Mouse (Mus musculus): ENCODE data around the gene Galc. TPM values are rescaled to one million over a fixed set of nuclear protein-coding genes. Genes with fewer than 3 reads are reported as not detected.

Galc gene
- polyA plus RNA-seq, 1 experiment from 2014 or later = 13.5 TPM

DNA sequence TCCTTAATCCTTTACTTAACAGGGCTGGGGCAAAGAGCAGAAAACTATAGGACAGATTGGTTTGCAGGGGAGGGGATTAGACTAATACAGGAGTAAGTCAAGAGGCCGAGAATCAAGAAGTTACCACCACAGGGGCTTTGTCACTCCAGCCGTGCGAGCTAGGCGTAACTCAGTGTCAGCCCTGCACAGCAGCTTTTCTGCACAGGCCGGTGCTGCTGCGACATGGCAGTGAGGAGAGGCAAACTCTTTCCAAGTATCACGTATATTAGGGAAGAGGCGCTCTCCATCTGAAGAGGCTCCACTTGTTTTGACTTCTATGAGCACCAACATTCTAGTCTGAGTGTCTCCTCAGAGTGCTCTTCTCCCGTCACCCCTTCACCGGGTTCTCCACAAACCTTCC is 51.2 kb downstream of the Galc start:
- WGBS = 87% methylated on average over 10 of the region's 10 CpGs
- no peak overlapping the region for H3K9ac ChIP-seq
- H3K4me2 ChIP-seq (replicated peaks) = no peak overlapping the region
- no peak overlapping the region for H3K27ac ChIP-seq
- H3K4me1 ChIP-seq = no peaks in the 10 kb centered on the region
- no peaks in the 10 kb centered on the region for H3K27me3 ChIP-seq
- H3K36me3 ChIP-seq = peaks cover 5% of the 10 kb centered on the region; the same call in 1 of the 2 replicates
- H3K9me3 ChIP-seq (replicated peaks) = no peaks in the 10 kb centered on the region
- no peak for ATAC-seq (ENCODE audit: low FRiP score)
- no peak overlapping the region for H3K4me3 ChIP-seq

DNA sequence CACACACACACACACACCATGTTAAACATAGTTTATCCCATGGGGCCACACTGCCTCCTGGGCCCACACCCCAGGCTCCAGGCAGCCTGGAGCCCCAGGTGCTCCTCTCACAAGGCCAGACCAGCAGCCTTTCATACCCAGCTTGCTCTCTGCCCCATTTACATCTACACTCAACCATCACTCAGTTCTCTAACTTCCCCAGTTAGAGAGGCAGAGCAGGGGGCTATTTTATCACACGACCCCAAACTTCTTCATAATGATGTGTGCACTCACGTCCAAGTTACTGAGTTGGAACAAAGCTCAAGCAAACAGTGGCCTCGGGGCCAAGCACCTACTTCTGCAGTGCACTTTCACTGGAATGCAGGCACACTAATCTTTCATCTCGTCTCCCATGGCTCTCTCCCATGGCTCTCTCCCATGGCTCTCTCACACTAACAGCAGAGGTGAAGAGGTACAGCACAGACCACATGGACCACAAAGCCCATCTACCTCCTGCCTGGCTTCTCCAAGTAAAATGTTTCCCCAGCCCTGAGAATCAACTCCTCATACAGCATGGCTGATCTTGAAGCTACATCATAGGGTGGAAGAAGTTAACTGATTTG is 53.7 kb downstream of the Galc start:
- Histone ChIP-seq H3K27me3 (no peaks in the 10 kb centered on the region), H3K4me2 (replicated peaks) (no peak overlapping the region), H3K9ac (no peak overlapping the region), H3K4me3 (no peak overlapping the region), H3K36me3 (peaks cover 5% of the 10 kb centered on the region; the same call in 1 of the 2 replicates), H3K9me3 (replicated peaks) (no peaks in the 10 kb centered on the region), H3K27ac (no peak overlapping the region), H3K4me1 (no peaks in the 10 kb centered on the region)
- 79% methylated on average over 4 of the region's 4 CpGs for WGBS
- ATAC-seq (ENCODE audit: low FRiP score) = no peak

DNA sequence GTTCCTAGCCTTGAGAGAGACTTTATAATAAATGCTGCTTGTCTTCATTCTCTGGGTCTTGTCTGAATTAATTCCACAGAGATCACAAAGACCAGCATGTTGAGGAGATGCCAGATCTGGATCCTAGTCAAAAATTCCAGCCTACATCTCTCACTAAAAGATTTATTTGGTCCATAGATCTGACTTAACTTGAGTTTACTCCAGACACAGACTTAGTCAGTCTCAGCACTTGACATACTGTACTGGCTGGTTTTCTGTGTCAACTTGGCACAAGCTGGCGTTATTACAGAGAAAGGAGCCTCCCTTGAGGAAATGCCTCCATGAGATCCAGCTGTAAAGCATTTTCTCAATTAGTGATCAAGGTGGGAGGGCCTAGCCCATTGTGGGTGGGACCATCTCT is 61.9 kb downstream of the Galc start:
- WGBS = 68% methylated on average over 1 of the region's 1 CpGs
- H3K27me3 ChIP-seq = no peaks in the 10 kb centered on the region; the same call in 1 of the 2 replicates
- ATAC-seq (ENCODE audit: low FRiP score) = no peak

DNA sequence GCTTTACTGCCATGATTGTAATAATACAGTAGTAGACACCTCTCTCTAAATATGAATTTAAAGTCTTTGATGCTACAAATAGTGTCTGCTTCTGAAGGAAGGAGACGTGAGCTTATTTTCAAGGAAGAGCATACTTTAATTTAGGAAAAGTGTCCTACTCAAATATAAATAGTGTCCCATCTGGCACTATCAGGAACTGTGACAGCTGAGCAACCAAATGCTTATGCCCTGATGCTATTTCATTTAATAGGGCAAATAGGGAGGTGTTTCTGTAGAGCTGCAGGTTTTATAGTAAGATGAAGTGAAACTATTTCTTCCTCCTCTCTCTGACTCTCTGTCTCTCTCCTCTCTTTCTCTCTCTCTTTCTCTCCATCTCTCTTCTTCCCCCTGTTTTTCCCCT is 69.1 kb downstream of the Galc start:
- Histone ChIP-seq H3K27ac (no peak overlapping the region), H3K4me2 (replicated peaks) (no peak overlapping the region), H3K4me1 (no peaks in the 10 kb centered on the region), H3K9ac (no peak overlapping the region), H3K4me3 (no peak overlapping the region), H3K9me3 (replicated peaks) (no peaks in the 10 kb centered on the region), H3K27me3 (no peaks in the 10 kb centered on the region; the same call in 1 of the 2 replicates), H3K36me3 (no peaks in the 10 kb centered on the region)
- no peak for ATAC-seq (ENCODE audit: low FRiP score)
- 88% methylated on average over 1 of the region's 1 CpGs for WGBS

More for the DNA sequence above, 61.9 kb downstream of the Galc start:
- Histone ChIP-seq H3K4me2 (replicated peaks) (no peak overlapping the region), H3K9ac (no peak overlapping the region), H3K27ac (no peak overlapping the region), H3K36me3 (no peaks in the 10 kb centered on the region; the same call in 1 of the 2 replicates), H3K9me3 (replicated peaks) (no peaks in the 10 kb centered on the region), H3K4me3 (no peak overlapping the region), H3K4me1 (no peaks in the 10 kb centered on the region)

DNA sequence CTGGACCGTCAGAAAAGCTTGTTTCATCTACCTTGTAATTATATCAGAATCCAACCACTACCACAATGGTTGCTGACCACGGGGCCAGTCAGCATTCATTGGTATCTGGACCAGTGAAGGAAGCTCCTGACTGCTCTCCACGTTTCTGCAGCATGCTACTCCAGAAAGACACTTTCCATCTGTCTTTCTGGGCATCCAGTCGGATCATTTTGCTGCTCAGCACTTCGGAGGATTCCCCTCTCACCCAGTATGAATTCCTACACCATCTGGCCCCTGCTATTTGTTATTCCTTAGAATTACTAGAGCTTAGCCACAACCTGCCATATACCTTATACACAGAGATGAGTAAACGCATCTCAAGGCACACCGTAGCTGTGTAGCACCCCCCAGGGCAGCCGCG is 70.2 kb downstream of the Galc start:
- H3K9me3 ChIP-seq (replicated peaks) = no peaks in the 10 kb centered on the region
- no peak overlapping the region for H3K4me3 ChIP-seq
- H3K4me2 ChIP-seq (replicated peaks) = no peak overlapping the region
- no peaks in the 10 kb centered on the region for H3K4me1 ChIP-seq
- 82% methylated on average over 9 of the region's 9 CpGs for WGBS
- H3K36me3 ChIP-seq = no peaks in the 10 kb centered on the region
- ATAC-seq (ENCODE audit: low FRiP score) = no peak
- H3K27ac ChIP-seq = no peak overlapping the region
- H3K9ac ChIP-seq = no peak overlapping the region
- no peaks in the 10 kb centered on the region; the same call in 1 of the 2 replicates for H3K27me3 ChIP-seq

DNA sequence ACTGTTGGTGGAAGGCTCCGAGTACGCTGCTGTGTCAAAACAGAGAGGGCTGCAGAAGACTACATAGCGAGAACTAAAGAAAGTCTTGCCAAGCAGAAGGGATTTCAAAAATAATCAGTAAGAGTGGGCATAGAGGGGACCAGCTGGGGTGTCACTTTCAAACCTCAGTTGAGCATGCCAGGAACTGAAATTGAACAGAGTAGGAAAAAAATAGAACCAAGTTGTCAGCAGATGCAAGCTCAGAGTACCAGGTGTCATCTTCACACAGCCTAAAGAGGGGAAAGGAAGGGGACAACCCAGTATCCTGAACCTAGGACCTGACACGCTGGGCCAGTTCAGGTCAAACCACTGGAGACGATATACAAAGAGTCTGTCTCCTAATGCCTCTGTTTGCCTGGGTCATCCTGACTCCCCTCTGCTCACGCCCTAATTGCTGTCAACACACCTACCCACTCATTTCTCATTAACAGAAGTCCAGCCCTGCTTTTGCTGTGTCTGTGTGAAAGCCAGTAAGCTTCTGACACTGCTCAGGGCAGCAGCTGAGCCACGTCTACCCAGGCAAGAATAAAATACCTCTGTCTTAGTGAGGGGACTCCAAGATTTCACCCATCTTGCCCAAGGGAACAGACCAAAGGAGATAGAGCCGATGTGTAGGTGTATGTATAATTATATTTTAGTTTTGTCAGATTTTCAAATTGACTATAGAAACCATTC is 71.9 kb downstream of the Galc start:
- Histone ChIP-seq H3K4me3 (no peak overlapping the region), H3K4me1 (no peaks in the 10 kb centered on the region), H3K9me3 (replicated peaks) (no peaks in the 10 kb centered on the region), H3K27ac (no peak overlapping the region), H3K4me2 (replicated peaks) (no peak overlapping the region), H3K36me3 (no peaks in the 10 kb centered on the region), H3K27me3 (0 out of 2 replicates have a peak, but pooled peaks cover 4% of the 10 kb centered on the region), H3K9ac (no peak overlapping the region)
- 65% methylated on average over 8 of the region's 8 CpGs for WGBS
- no peak for ATAC-seq (ENCODE audit: low FRiP score)

DNA sequence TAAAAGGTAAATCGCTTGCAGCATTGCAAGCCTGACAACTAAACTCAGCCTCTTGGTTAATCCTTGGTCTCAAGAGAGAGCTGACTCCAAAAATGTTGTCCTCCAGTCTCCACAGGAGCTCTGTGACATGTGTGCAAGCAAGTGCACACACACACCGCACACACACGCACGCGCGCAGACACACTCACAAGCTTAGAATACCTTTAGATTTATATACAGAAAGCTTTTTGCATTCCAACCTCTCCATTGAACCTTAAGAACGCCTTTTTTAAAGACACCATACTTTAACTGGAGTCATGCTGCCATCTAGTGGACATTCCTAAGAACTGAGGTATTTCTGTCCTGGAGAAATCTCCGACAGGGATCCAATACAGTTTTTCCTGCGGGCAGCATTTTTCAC is 77.5 kb downstream of the Galc start:
- no peak overlapping the region for H3K27ac ChIP-seq

DNA sequence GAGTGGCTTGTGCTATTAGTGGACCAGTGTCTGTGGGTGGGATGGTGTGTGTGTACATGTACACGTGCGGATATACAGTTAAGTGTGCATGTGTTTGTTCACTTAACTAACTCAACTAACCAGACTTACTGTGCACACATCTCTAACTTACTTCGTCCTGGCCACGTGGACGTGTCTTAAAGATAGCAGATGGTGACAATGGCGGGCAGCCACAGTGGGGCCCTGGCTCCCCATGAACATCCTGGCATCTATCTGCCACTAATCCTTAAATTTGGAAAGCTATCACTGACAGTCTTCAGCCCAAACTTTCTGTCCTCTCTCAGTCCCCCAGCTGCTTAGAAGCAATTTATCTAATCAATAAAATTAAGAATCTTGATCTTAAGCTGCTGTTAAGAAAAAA is 78.5 kb downstream of the Galc start:
- 86% methylated on average over 6 of the region's 6 CpGs for WGBS
- H3K36me3 ChIP-seq = no peaks in the 10 kb centered on the region
- H3K4me3 ChIP-seq = no peak overlapping the region
- H3K27ac ChIP-seq = no peak overlapping the region
- H3K9ac ChIP-seq = no peak overlapping the region
- H3K27me3 ChIP-seq = 0 out of 2 replicates have a peak, but pooled peaks cover 4% of the 10 kb centered on the region
- no peak overlapping the region for H3K4me2 ChIP-seq (replicated peaks)
- no peaks in the 10 kb centered on the region for H3K4me1 ChIP-seq
- H3K9me3 ChIP-seq (replicated peaks) = no peaks in the 10 kb centered on the region
- no peak for ATAC-seq (ENCODE audit: low FRiP score)

More for the DNA sequence above, 77.5 kb downstream of the Galc start:
- Histone ChIP-seq H3K4me2 (replicated peaks) (peak overlapping the region; percentile 26; the same call in 1 of the 2 replicates), H3K36me3 (no peaks in the 10 kb centered on the region), H3K4me1 (no peaks in the 10 kb centered on the region), H3K27me3 (0 out of 2 replicates have a peak, but pooled peaks cover 4% of the 10 kb centered on the region), H3K4me3 (no peak overlapping the region), H3K9ac (no peak overlapping the region), H3K9me3 (replicated peaks) (no peaks in the 10 kb centered on the region)
- ATAC-seq (ENCODE audit: low FRiP score) = no peak; the same call in 1 of the 2 replicates
- 26% methylated on average over 9 of the region's 9 CpGs for WGBS

DNA sequence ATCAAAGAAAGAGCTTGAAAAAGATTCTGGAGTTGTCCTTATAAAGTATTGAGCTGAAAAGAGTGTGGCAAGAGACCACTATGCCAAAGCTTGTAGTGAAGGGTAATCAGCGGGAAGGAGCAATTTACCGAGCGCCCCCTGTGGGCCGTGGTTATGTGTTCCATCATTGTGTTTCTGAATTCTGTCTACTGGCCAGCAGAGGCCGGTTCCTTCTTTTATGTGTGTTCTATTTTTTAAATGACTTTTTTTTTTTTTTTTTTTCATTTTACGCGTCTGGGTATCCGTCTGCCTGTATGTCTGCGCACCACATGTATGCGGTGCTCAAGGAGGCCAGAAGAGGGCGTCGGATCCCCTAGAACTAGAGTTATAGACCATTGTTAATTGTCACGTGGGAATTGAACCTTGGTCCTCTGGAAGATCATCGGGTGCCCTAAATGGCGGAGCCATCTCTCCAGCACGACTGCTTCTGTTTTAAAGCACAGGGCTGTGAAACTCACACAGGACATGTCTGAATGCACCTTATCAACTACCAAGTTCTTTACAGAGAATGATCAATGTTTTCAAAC is 78.9 kb downstream of the Galc start:
- Histone ChIP-seq H3K9me3 (replicated peaks) (no peaks in the 10 kb centered on the region), H3K36me3 (no peaks in the 10 kb centered on the region), H3K4me2 (replicated peaks) (no peak overlapping the region), H3K9ac (no peak overlapping the region), H3K4me3 (no peak overlapping the region), H3K4me1 (no peaks in the 10 kb centered on the region), H3K27ac (no peak overlapping the region), H3K27me3 (0 out of 2 replicates have a peak, but pooled peaks cover 4% of the 10 kb centered on the region)
- ATAC-seq (ENCODE audit: low FRiP score) = no peak
- WGBS = 94% methylated on average over 16 of the region's 16 CpGs

DNA sequence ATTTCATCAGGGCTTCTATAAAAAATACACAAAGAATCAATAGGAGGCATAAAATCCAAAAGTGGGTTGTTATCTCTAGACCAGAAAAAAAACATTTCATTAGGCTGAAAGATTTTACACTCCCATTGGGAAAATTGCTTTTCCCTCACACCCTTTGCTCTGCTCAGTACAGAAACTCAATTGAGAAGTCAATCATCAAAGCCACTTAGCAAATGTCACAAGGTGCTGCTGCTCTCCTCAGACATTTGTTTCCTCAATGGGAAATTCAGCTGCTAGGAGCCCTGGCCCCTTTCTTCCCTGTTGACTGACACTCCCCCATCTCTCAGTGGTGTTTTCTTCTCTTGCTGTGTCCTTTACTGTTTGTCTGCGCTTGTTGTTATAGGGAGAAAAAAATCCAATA is 79.8 kb downstream of the Galc start:
- Histone ChIP-seq H3K9me3 (replicated peaks) (no peaks in the 10 kb centered on the region), H3K36me3 (no peaks in the 10 kb centered on the region), H3K27ac (no peak overlapping the region), H3K27me3 (0 out of 2 replicates have a peak, but pooled peaks cover 4% of the 10 kb centered on the region), H3K9ac (no peak overlapping the region), H3K4me1 (no peaks in the 10 kb centered on the region), H3K4me2 (replicated peaks) (no peak overlapping the region), H3K4me3 (no peak overlapping the region)
- WGBS = 53% methylated on average over 1 of the region's 1 CpGs
- ATAC-seq (ENCODE audit: low FRiP score) = no peak

DNA sequence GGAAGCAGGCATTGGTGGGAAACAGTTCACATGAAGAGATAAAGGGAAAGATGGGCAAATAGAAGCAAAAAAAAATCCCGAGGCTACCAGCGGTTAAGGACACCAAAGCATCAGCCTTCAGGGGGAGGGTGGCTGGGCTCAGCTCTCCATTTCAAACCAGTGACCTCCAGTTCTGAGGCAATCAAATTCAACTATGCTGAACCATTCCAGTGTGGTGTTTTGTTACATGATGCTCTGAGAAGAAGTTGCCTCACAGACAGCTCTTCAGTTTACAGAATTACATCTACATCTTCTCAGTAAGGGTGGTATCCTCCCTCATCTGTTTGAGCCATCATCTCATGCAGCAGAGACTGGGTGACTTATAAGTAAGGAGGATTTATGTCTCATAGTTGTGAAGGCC is 82.6 kb downstream of the Galc start:
- Histone ChIP-seq H3K36me3 (no peaks in the 10 kb centered on the region), H3K4me1 (no peaks in the 10 kb centered on the region), H3K9me3 (replicated peaks) (no peaks in the 10 kb centered on the region), H3K9ac (no peak overlapping the region), H3K4me2 (replicated peaks) (no peak overlapping the region), H3K27me3 (no peaks in the 10 kb centered on the region), H3K27ac (no peak overlapping the region), H3K4me3 (no peak overlapping the region)
- ATAC-seq (ENCODE audit: low FRiP score) = no peak
- WGBS = 83% methylated on average over 2 of the region's 2 CpGs

DNA sequence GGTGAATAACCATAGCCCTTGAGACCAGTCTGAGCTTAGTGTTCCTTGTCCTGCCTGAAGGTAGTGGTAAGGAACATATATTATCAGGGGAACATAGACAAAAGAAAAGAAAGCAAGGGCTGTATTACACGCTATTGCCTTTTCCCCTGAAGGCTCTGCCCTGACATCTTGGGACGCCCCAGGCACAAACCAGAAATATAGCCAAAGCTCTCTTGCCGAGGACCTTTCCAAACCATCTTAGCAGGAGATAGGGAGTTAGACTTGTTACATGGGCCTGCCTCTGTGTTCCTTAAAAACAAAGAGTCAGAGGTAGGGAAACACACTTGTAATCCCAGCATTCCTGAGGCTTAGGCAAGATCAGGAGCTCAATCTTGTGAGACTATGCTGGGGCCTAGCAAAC is 97.4 kb downstream of the Galc start:
- Histone ChIP-seq H3K27me3 (no peaks in the 10 kb centered on the region), H3K4me1 (no peaks in the 10 kb centered on the region), H3K9me3 (replicated peaks) (no peaks in the 10 kb centered on the region), H3K4me2 (replicated peaks) (no peak overlapping the region), H3K36me3 (no peaks in the 10 kb centered on the region), H3K9ac (no peak overlapping the region), H3K27ac (no peak overlapping the region), H3K4me3 (no peak overlapping the region)
- ATAC-seq (ENCODE audit: low FRiP score) = no peak
- 87% methylated on average over 3 of the region's 3 CpGs for WGBS

All from hindbrain, embryonic 12.5 days (tissue).